Mouse (Mus musculus): ENCODE results near the gene Tmem128.

Tmem128 gene

GRCm38 (mm10) chr5:38260107-38260682, at the start of gene Tmem128:
TSS of gene Tmem128 (plus strand) at chr5:38260185.
- peak; percentile 41 for DNase-seq (ENCODE audit: low read depth, low spot score)

- DNase-seq (ENCODE audit: low read depth, low spot score): no peak
Measured at GRCm38 (mm10) chr5:38211691-38212090, 48.3 kb upstream of the Tmem128 start.

DNA sequence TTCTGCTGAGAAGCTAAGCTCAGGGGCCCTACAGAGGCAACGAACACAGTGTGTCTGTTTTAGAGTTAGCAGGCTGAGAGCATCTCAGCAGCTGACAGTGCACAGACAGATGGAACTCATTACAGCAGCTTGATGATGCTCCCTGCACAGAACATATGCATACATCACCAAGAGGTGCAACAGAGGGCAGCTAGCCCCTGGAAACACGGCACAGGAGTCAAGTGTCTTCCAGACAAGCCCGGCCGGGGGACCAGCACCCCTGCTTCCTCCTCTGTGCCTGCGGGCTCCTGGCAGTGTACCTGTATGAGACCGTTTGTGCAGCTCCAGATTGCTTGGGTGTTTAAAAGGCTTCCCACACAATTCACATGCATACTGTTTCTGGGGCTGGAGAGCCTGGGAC, 47.0 kb upstream of the Tmem128 start:
- no peak for DNase-seq (ENCODE audit: low read depth, low spot score)

- no peak for DNase-seq (ENCODE audit: low read depth, low spot score)
Measured at GRCm38 (mm10) chr5:38219771-38220307, 40.1 kb upstream of the Tmem128 start.

GRCm38 (mm10) chr5:38220328-38220912, 39.6 kb upstream of the Tmem128 start, which contains the start of the genes Zbtb49 and Lyar:
TSS of gene Zbtb49 (minus strand) at chr5:38220457.
TSS of gene Lyar (plus strand) at chr5:38220470.
- peak; percentile 84 for DNase-seq (ENCODE audit: low read depth, low spot score)

DNA sequence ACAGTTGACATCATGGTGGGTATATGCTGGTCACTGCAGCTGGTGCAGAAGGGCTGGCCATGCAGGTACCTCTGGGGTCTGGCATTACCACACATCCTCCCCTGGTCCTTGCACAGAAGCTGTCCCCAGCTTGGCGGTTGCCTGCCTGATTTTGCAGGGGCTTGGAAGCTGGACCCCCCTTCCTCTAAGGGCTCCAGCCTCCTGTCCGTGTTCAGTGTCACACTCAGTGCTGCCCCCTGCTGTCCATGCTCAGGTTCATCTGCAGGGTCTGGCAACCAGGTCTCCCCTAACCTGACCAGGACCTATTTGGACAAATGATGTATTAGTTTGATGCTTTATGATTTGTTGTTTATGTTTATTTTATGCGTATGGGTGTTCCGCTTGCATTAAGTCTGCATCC, 24.6 kb upstream of the Tmem128 start:
- DNase-seq (ENCODE audit: low read depth, low spot score): peak; percentile 39

GRCm38 (mm10) chr5:38236627-38237026, 23.4 kb upstream of the Tmem128 start:
- no peak for DNase-seq (ENCODE audit: low read depth, low spot score)

DNA sequence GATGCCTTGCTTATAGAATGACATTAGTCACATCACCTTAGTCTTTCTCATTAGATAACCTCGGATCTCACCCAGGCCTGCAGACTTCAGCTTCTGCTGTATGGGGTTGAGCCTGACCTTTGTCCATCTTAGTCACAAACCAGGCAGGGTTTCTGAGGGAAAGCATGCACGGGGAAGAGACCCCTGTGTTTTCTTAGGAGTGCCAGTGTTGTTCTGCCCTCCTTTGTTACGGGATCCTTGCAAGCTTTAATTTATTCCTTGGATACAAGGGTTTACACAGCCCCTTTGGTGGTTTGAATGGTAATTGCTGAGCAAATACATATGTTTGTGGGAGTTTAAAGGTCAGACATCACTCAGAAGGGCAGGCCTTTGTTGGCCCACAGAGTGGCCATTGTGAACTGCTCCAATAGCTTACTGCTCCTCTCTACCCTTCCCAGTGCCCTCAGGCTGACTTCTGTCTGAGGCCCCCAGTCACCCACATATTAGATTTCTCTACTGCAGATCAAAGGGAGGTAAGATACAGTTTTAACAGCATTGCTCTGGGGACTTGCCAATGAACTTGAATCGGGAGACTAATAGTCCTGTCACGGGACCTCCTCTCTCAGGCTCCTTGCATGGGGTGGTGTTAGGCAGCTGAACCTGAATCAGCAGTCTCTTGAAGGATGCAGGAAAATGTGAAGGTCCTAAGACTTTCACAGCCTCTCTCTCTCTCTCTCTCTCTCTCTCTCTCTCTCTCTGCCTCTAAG, 19.1 kb upstream of the Tmem128 start:
- DNase-seq (ENCODE audit: low read depth, low spot score): peak; percentile 14

GRCm38 (mm10) chr5:38241473-38241834, 18.5 kb upstream of the Tmem128 start:
- no peak for DNase-seq (ENCODE audit: low read depth, low spot score)

GRCm38 (mm10) chr5:38241966-38242365, 18.0 kb upstream of the Tmem128 start:
- no peak for DNase-seq (ENCODE audit: low read depth, low spot score)

GRCm38 (mm10) chr5:38255195-38255594, 4.8 kb upstream of the Tmem128 start:
- no peak for DNase-seq (ENCODE audit: low read depth, low spot score)

- no peak for DNase-seq (ENCODE audit: low read depth, low spot score)
Measured at GRCm38 (mm10) chr5:38255644-38256043, 4.3 kb upstream of the Tmem128 start.

DNA sequence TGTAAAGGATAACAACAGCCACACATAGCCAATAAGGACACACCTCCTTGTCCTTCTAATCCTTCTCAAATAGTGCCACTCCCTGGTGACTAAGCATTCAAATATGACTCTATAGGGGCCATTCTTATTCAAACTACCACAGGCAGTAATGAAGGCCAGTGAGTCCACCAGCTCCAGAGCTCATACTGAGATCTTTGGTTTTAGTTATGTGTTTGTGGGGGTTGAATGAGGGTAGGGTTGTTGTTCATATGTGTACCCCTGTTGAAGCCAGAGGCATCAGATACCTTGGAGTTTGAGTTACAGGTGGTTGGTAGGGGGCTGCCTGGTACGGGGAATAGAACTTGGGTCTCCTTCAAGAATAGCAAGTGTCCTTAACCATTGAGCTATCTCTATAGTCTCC, 3.4 kb upstream of the Tmem128 start:
- no peak for DNase-seq (ENCODE audit: low read depth, low spot score)

GRCm38 (mm10) chr5:38258034-38258772, 1.8 kb upstream of the Tmem128 start:
- no peak for DNase-seq (ENCODE audit: low read depth, low spot score)

DNA sequence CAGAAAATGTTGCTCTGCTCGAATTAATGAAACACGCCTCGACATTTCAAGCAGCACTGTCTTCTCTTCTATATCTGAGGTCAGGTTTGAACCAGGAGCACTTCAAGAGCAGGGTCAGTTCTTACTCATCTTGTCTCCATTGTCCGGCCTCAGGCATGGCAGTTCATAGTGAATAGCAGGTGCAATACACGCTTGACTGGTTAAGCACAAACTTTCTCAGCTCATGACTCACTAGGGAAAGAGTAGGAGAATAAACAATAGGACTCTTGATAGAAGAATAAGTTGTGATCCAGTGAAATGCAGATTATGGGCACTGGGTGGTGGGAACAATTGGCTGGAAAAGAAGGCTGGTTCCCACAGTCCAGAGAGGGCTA, 1.2 kb upstream of the Tmem128 start:
- DNase-seq (ENCODE audit: low read depth, low spot score): no peak

DNA sequence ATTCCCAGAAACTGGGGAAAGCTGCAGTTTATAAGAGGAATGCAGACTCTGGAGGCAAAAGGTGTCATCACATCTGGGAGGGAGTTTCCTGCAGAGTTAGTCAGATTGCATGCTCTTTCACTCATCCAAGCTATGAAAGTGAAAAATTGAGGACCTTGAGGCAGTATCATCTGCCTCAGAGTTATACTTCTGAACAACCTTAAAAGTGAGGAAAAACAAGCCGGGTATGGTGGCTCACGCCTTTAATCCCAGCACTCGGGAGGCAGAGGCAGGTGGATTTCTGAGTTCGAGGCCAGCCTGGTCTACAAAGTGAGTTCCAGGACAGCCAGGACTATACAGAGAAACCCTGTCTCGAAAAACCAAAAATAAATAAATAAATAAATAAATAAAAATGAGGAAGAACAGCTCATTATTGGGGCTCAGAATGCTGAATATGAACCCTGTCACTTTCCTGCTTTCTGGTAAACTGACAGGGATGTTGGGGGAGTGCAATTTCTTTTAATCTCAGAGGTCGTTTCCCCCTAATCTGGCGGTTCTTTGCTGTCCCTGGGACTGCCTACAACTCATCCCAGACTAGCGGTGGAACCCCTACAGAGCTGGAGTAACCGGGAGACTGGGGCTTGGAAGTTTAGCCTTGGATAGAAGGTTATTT, 404 bp upstream of the Tmem128 start:
- DNase-seq (ENCODE audit: low read depth, low spot score): no peak

DNA sequence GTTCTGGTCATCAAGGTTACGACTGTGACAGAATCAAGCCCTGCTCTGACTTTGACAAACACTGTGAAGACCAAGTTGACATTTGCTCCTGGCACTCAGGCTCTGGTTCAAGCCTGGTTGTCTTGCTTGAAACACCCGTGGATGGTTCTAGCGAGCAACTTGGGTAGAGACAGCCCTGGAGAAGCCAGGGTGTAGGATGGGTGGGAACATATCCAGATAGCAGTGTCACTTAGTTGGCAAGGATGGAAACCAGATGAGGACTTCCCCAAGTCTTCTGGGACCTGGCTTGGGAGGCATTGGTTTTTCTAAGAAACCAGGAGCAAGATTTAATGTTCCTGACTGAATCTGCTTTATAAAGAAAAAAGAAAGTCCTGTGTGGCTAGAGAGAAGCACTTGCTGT, 11.0 kb downstream of the Tmem128 start:
- DNase-seq (ENCODE audit: low read depth, low spot score): no peak

DNA sequence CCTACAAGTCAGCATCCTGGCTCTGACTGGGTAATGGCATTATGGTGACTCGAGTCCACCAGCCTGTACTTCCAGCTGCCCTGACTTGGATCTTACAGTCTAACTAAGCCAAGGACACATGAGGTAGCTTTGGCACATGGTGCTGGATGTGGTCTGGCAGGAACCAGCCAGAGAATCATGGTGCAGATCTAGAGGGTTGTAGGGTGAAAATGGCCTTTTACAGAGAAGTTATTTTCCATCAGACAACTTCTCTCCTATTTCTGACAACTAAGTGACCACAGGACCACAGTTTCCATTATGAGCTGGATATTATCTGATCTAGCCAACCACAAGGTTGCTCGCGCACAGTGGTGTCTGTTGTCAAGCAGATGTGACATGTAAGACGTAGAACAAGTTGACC, 13.8 kb downstream of the Tmem128 start:
- DNase-seq (ENCODE audit: low read depth, low spot score): no peak

DNA sequence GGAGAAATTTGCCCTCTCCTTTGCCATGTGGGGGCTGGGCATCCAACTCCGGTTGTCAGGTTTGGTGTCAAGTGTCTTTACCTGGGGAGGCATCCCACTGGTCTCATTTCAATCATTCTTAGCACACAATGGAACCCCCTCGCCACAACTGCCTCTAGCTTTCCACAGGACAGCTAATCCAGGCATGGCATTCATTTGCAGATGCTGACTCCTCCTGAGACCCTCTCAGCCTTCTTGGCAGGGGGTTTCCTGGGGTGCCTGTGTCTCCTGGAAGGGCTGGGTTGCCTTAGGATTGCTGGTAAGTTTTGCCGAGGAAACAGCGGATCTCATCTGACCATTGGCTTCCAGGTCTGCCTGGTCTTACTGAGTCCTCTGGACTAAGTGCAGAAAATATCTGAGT, 15.8 kb downstream of the Tmem128 start, which contains the start of gene Otop1:
Gene Otop1, plus strand, starts transcription at position 202 of the 400 bp plus-strand sequence.
- no peak for DNase-seq (ENCODE audit: low read depth, low spot score)

GRCm38 (mm10) chr5:38276451-38276850, 16.5 kb downstream of the Tmem128 start:
- DNase-seq (ENCODE audit: low read depth, low spot score): no peak

- no peak for DNase-seq (ENCODE audit: low read depth, low spot score)
Measured at GRCm38 (mm10) chr5:38277098-38277866, 17.3 kb downstream of the Tmem128 start.
